Mouse (Mus musculus) c-Kit-negative CD71-positive TER-119-positive erythroid progenitor cells, embryonic 14.5 days (primary cell): ENCODE measurements around the gene Unc5b.

Source experiments
- DNase-seq: peaks from one replicate; pipeline ENCODE4 v3.0.0-alpha.2; 2013; ENCODE audit warnings: low read depth, low spot score

Gene Unc5b

DNA sequence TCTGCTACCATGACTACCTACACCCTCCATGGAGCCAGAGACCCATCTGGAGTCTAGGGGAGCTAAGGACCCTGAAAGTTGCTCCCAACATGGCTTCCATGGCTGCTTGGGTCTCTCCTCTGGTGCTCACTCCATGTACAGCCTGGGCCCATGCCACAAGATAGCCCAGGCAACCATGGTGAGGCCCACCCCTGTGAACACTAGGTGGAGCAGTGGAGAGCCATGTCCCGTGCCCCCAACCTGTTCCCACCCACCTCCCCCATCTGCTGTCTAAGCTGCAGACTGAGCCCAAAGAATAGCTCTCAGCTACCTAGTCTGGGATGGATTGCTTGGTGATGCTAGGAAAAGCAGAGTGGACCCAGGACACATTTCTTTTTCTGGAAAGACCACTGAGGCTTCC is 108.0 kb downstream of the Unc5b start:
- no peak for DNase-seq

DNA sequence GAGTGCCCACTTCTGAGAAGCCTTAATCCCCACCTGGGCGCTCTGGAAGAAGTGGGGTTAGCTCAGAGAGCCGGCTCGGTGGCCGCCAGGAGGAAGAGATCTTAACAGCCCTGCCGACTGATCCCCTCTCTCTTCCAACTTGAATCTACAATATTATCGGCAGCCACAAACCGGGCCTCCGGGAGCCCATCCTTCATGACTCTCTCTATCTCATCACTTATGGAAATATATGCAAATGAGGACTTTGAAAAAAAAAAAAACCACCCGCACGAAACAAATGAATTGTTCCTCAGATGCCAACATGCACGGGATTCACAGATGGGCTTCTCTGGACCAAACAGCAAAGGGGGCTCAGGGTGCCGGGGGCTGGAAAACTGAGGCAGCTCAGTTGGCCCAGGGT is 109.7 kb downstream of the Unc5b start:
- DNase-seq: no peak

DNA sequence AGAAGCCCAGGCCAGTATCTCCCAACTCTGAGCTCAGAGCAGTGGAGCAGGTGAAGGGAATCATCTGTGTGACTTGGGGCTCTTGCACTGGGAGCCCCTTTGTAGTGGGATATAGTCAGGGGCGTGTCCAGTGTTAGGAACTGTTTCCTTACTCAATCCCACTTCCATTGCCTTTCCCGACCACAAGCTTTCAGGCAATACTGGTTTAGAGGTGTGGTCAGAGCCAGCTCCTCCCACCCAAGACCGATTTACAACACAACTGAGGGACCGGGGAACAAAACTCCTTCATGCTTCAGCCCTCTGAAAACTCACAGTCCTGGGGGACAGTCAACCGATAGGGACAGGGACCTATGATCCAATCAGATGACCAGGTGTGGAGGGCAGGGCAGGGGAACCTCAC is 110.9 kb downstream of the Unc5b start:
- DNase-seq: no peak

GRCm38 (mm10) chr10:60718491-60718890 is 112.9 kb downstream of the Unc5b start:
- no peak for DNase-seq

- no peak for DNase-seq
These were observed 114.9 kb downstream of the Unc5b start for GRCm38 (mm10) chr10:60716449-60716848.
